In the genomic region with DNA sequence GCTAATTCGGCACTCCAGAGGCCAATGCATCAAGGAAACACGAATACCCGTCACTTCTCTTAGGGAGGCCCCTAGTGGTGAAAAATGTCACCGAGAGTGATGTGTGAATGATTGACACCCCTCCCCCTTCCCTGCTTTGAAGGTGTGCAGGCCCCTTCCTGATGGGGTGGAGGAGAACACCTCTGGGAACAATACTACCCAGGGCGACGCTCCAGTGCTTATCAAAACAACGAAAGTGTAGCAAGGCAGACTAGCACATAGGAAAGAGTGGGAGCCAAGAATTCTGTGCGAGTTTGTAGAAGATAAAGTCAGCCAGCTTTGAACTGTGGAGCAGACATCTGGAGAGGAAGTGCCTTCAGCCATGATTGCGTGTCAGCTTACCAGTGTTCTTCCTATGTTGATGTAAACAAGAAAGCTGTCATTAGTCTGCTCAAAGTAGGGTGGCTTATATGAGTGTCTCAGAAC, we compare ENCODE assay signal across 9 mouse cellular contexts. TPM values are rescaled to one million over a fixed set of nuclear protein-coding genes. Genes with fewer than 3 reads are reported as not detected.
DNase-seq lines count a peak whose midpoint lies in the region; ATAC-seq and TF ChIP-seq lines count a peak whose summit lies in the region.
"Had no signal": no experiment of that assay in that cellular context is flagged by ENCODE, and none has a peak within 500 bp of the region (broad histone marks: within the 10 kb centered on the region; RNA-seq: fewer than 3 reads in every experiment).

No protein-coding gene starts in this region.

- no peaks in the 10 kb centered on the region for H3K27me3 ChIP-seq in lung, embryonic 15.5 days
- no peaks in the 10 kb centered on the region for H3K27me3 ChIP-seq in thymus, adult 2 months (ENCODE audit: control insufficient read depth, insufficient read depth, low read length)
- H3K27me3 ChIP-seq: embryonic facial prominence, embryonic 13.5 days had no signal

- peak; percentile 57; the same call in 1 of the 2 replicates for TF ChIP-seq CTCF in thymus, adult 2 months (IDR thresholded peaks at IDR 0.05; ENCODE audit: borderline replicate concordance, control insufficient read depth, extremely low read depth, insufficient read depth, low read length, poor library complexity)

- H3K4me3 ChIP-seq in lung, embryonic 15.5 days = no peak overlapping the region
- no peak overlapping the region for H3K4me3 ChIP-seq in thymus, adult 2 months (ENCODE audit: control insufficient read depth, insufficient read depth, low read length)
- H3K4me3 ChIP-seq: embryonic facial prominence, embryonic 13.5 days had no signal

- peak overlapping the region; percentile 70 for H3K27ac ChIP-seq in lung, embryonic 15.5 days
- H3K27ac ChIP-seq in thymus, adult 2 months (ENCODE audit: control insufficient read depth, insufficient read depth, low read length) = peak overlapping the region; percentile 72
- H3K27ac ChIP-seq: embryonic facial prominence, embryonic 13.5 days had no signal

- H3K36me3 ChIP-seq in lung, embryonic 15.5 days = no peaks in the 10 kb centered on the region
- H3K36me3 ChIP-seq in thymus, adult 2 months (ENCODE audit: control insufficient read depth, insufficient read depth, low read length) = no peaks in the 10 kb centered on the region
- H3K36me3 ChIP-seq: embryonic facial prominence, embryonic 13.5 days had no signal

- ATAC-seq in common myeloid progenitor, adult 5-6 weeks (replicated peaks; ENCODE audit: low read depth, poor library complexity, severe bottlenecking) = peak; percentile 71
- ATAC-seq in inflammation-experienced regulatory T-cells, adult 6 months = peak; percentile 89
- peak; percentile 76 for ATAC-seq in lung, embryonic 15.5 days (ENCODE audit: borderline replicate concordance, extremely low read depth, low FRiP score, low TSS enrichment)

- no peaks in the 10 kb centered on the region for H3K9me3 ChIP-seq in lung, embryonic 15.5 days
- H3K9me3 ChIP-seq: embryonic facial prominence, embryonic 13.5 days had no signal

- no peak overlapping the region for H3K4me2 ChIP-seq in lung, embryonic 15.5 days
- H3K4me2 ChIP-seq: embryonic facial prominence, embryonic 13.5 days had no signal

- WGBS in lung, embryonic 15.5 days = 9% methylated on average over 9 of the region's 9 CpGs
- WGBS in thymus, adult 2 months = 5% methylated on average over 9 of the region's 9 CpGs

- peak; percentile 11 for DNase-seq in layer of hippocampus, adult 9-10 months (ENCODE audit: low spot score)
- DNase-seq in layer of hippocampus, adult 11-12 months (ENCODE audit: low spot score) = no peak
- DNase-seq in thymus, adult 2 months = peak; percentile 78
- DNase-seq in urinary bladder, adult 18-20 months (ENCODE audit: low spot score in 2 of 2) = no peak
- no peak for DNase-seq in right cerebral cortex, postnatal 10 days (ENCODE audit: low spot score in 2 of 2)

- peaks cover 19% of the 10 kb centered on the region for H3K4me1 ChIP-seq in lung, embryonic 15.5 days
- H3K4me1 ChIP-seq in thymus, adult 2 months (replicated peaks; ENCODE audit: control insufficient read depth, insufficient read depth, low read length) = peaks cover 7% of the 10 kb centered on the region

- H3K9ac ChIP-seq in lung, embryonic 15.5 days = no peak overlapping the region
- H3K9ac ChIP-seq: embryonic facial prominence, embryonic 13.5 days had no signal

- no peak for TF ChIP-seq POLR2A in thymus, adult 2 months (IDR thresholded peaks at IDR 0.05; ENCODE audit: control insufficient read depth, extremely low read depth, insufficient read depth, low read length, poor library complexity)

RNA-seq across cellular contexts. Expression of gene Wipi1, which starts 50.9 kb away (rescaled TPM):
- 1.9 and 5.7 TPM in 2 replicates for total RNA-seq in common myeloid progenitor, adult 5-6 weeks (2017)
- polyA plus RNA-seq in inflammation-experienced regulatory T-cells, adult 6 months (2017; shearing (Covaris generic)) = under 1 TPM; 0.16 to 0.34 (median 0.16) TPM
- 42.1 and 44.6 TPM in 2 replicates for polyA plus RNA-seq in lung, embryonic 15.5 days (2015; fragmentation: Nextera tagmentation; extraction: Ambion mirVana)
- polyA plus RNA-seq in thymus, adult 2 months (2012; rRNA removed) = 4.7 and 7.0 TPM in 2 replicates

Comparison
In these comparisons a context has a peak if more than half of its experiments do, and no peak if none do; other contexts are left out.
1. DNase-seq: peak in layer of hippocampus, adult 9-10 months (single experiment) and thymus, adult 2 months (single experiment); none in layer of hippocampus, adult 11-12 months (single experiment), urinary bladder, adult 18-20 months (0 of 2) and right cerebral cortex, postnatal 10 days (0 of 2).
2. Peak in every context shown above with its lines, with median percentiles within 50 percentile points of each other: ATAC-seq.